Mouse (Mus musculus) brain, embryonic 14.5 days (tissue): ENCODE measurements around the gene Polr3gl.

Source experiments
- CTCF ChIP-seq: fragments of 200-500 bp; IDR thresholded peaks from 2 replicates; pipeline ENCODE4 v1.5.1; 2012; ENCODE audit warnings: inconsistent platforms, mild to moderate bottlenecking, moderate library complexity, borderline replicate concordance; ENCODE audit not compliant: insufficient read depth, insufficient read length; ENCODE audit errors: extremely low read depth
- POLR2A ChIP-seq: fragments of 200-500 bp; IDR thresholded peaks from 2 replicates; pipeline ENCODE4 v1.6.1; 2012; ENCODE audit warnings: mild to moderate bottlenecking, inconsistent platforms, borderline replicate concordance; ENCODE audit not compliant: poor library complexity, insufficient read depth, insufficient read length, severe bottlenecking; ENCODE audit errors: extremely low read depth

- no peak for TF ChIP-seq CTCF
- TF ChIP-seq POLR2A: no peak
Measured at GRCm38 (mm10) chr3:96563911-96564632, 29.9 kb downstream of the Polr3gl start.
